Mouse (Mus musculus) bone marrow macrophage, adult 2 months (primary cell): ENCODE measurements around the gene Kmo.

ENCODE experiments used
- CTCF ChIP-seq: IDR thresholded peaks from 2 replicates; pipeline ENCODE4 v1.5.1; 2012; ENCODE audit warnings: low read depth, mild to moderate bottlenecking, low read length, moderate library complexity
- POLR2A ChIP-seq: IDR thresholded peaks from 2 replicates; pipeline ENCODE4 v1.6.1; 2012; ENCODE audit warnings: mild to moderate bottlenecking, low read depth, low read length, borderline replicate concordance

GRCm38 (mm10) chr1:175632470-175632869, 12.3 kb downstream of the Kmo start:
- no peak for TF ChIP-seq CTCF
- TF ChIP-seq POLR2A, result no peak
